Mouse (Mus musculus) myocyte (in vitro differentiated cells): ENCODE data around the gene M6pr. TPM values are rescaled to one million over a fixed set of nuclear protein-coding genes. Genes with fewer than 3 reads are reported as not detected.

Source experiments
- H3K27me3 ChIP-seq: one replicate; pipeline ENCODE4 v1.6.1; 2011; ENCODE audit not compliant: control insufficient read depth, insufficient read depth, insufficient read length
- H3K36me3 ChIP-seq: one replicate; pipeline ENCODE4 v1.6.1; 2011; ENCODE audit not compliant: control insufficient read depth, insufficient read depth
- H3K4me2 ChIP-seq: one replicate; pipeline ENCODE4 v1.6.1; 2011; ENCODE audit warnings: low read depth, control low read depth
- H3K4me3 ChIP-seq: one replicate; pipeline ENCODE4 v1.5.1; 2011; ENCODE audit warnings: mild to moderate bottlenecking, control low read depth, moderate library complexity
- H3K79me2 ChIP-seq: one replicate; pipeline ENCODE4 v1.6.1; 2011; ENCODE audit not compliant: control insufficient read depth, insufficient read depth
- H3ac ChIP-seq: one replicate; pipeline ENCODE4 v1.6.1; 2011; ENCODE audit not compliant: control insufficient read depth, insufficient read length
- CEBPB ChIP-seq: IDR thresholded peaks from 2 replicates; pipeline ENCODE4 v1.6.1; 2011; ENCODE audit warnings: mild to moderate bottlenecking, moderate library complexity; ENCODE audit not compliant: poor library complexity, insufficient read depth, severe bottlenecking
- E2F4 ChIP-seq: IDR thresholded peaks from one replicate; pipeline ENCODE4 v1.6.1; 2011; ENCODE audit warnings: mild to moderate bottlenecking, control low read depth, moderate library complexity; ENCODE audit not compliant: insufficient read depth
- MAX ChIP-seq: IDR thresholded peaks from one replicate; pipeline ENCODE4 v1.6.1; 2011; ENCODE audit warnings: low read depth, mild to moderate bottlenecking, control low read depth
- MYOD1 ChIP-seq, 3 experiments: IDR thresholded peaks; one replicate each; pipeline ENCODE4 v1.6.1; 2011; ENCODE audit warnings: control low read depth in 2 of 3, low read depth in 2 of 3, mild to moderate bottlenecking in 2 of 3, moderate library complexity in 1 of 3; ENCODE audit not compliant: insufficient read length in 2 of 3, control insufficient read depth in 1 of 3
- MYOG ChIP-seq, 3 experiments: IDR thresholded peaks; one replicate each; pipeline ENCODE4 v1.6.1; 2011; ENCODE audit warnings: control low read depth in 2 of 3, low read depth in 2 of 3, mild to moderate bottlenecking in 2 of 3; ENCODE audit not compliant: insufficient read length in 2 of 3, control insufficient read depth in 1 of 3, insufficient read depth in 1 of 3
- POLR2A ChIP-seq: IDR thresholded peaks from one replicate; pipeline ENCODE4 v1.6.1; 2011; ENCODE audit warnings: low read depth, mild to moderate bottlenecking, control low read depth, moderate library complexity; ENCODE audit not compliant: insufficient read length
- POLR2AphosphoS2 ChIP-seq: IDR thresholded peaks from one replicate; pipeline ENCODE4 v1.6.1; 2011; ENCODE audit warnings: low read depth, control low read depth; ENCODE audit not compliant: insufficient read length
- REST ChIP-seq: IDR thresholded peaks from one replicate; pipeline ENCODE4 v1.6.1; 2011; ENCODE audit warnings: mild to moderate bottlenecking, control low read depth, moderate library complexity; ENCODE audit not compliant: insufficient read depth, insufficient read length
- SRF ChIP-seq: IDR thresholded peaks from one replicate; pipeline ENCODE4 v1.6.1; 2011; ENCODE audit warnings: low read depth; ENCODE audit not compliant: control insufficient read depth, insufficient read length
- TCF12 ChIP-seq: IDR thresholded peaks from one replicate; pipeline ENCODE4 v1.6.1; 2011; ENCODE audit warnings: mild to moderate bottlenecking, control low read depth; ENCODE audit not compliant: poor library complexity, insufficient read depth, severe bottlenecking
- TCF3 ChIP-seq: IDR thresholded peaks from one replicate; pipeline ENCODE4 v1.6.1; 2011; ENCODE audit warnings: low read depth, control low read depth; ENCODE audit not compliant: insufficient read length
- USF1 ChIP-seq: IDR thresholded peaks from one replicate; pipeline ENCODE4 v1.6.1; 2011; ENCODE audit warnings: low read depth, mild to moderate bottlenecking, control low read depth, moderate library complexity
- polyA plus RNA-seq: library from polyadenylated mRNA; unstranded; fragments of >200 nt; fragmentation: generic; extraction: Trizol; gene quantifications from one replicate; pipeline ENCODE4 v1.2.1, GENCODE M21; 2012; ENCODE audit warnings: missing spikeins

The M6pr gene
- polyA plus RNA-seq = 58.8 TPM

GRCm38 (mm10) chr6:122308505-122309393 lies at the start of gene M6pr:
TSS of gene M6pr (plus strand) at chr6:122308720.
- Histone ChIP-seq H3ac (peak within 1 kb of the TSS; percentile 90), H3K79me2 (peaks cover 34% of the 10 kb centered on the region), H3K36me3 (peaks cover 21% of the 10 kb centered on the region), H3K4me3 (peak within 1 kb of the TSS; percentile 85), H3K4me2 (peak within 1 kb of the TSS; percentile 95), H3K27me3 (no peaks in the 10 kb centered on the region)
- TF ChIP-seq USF1 (peak; percentile 30), TCF12 (no peak), POLR2AphosphoS2 (peak; percentile 29), MYOG (IDR thresholded peaks at IDR 0.05; ENCODE audit: control insufficient read depth in 1 of 3, insufficient read depth in 1 of 3, insufficient read length in 2 of 3, low read depth in 2 of 3) (peak in 1 of 3 experiments; percentile 47), POLR2A (peak; percentile 54)

- no peak for TF ChIP-seq MYOD1 (IDR thresholded peaks at IDR 0.05; ENCODE audit: control insufficient read depth in 1 of 3, insufficient read length in 2 of 3, low read depth in 2 of 3)
- no peak for TF ChIP-seq SRF
- TF ChIP-seq E2F4 = no peak
- no peak for TF ChIP-seq MAX
- TF ChIP-seq CEBPB = no peak
- TF ChIP-seq POLR2AphosphoS2 = no peak
- Histone ChIP-seq H3K4me3 (no peak overlapping the region), H3ac (no peak overlapping the region), H3K79me2 (no peaks in the 10 kb centered on the region), H3K27me3 (no peaks in the 10 kb centered on the region), H3K4me2 (no peak overlapping the region), H3K36me3 (no peaks in the 10 kb centered on the region)
Measured at GRCm38 (mm10) chr6:122262543-122262942, 46.0 kb upstream of the M6pr start.

- TF ChIP-seq CEBPB (no peak), POLR2AphosphoS2 (no peak), TCF3 (no peak), MAX (no peak), MYOG (IDR thresholded peaks at IDR 0.05; ENCODE audit: control insufficient read depth in 1 of 3, insufficient read depth in 1 of 3, insufficient read length in 2 of 3, low read depth in 2 of 3) (no peak), MYOD1 (IDR thresholded peaks at IDR 0.05; ENCODE audit: control insufficient read depth in 1 of 3, insufficient read length in 2 of 3, low read depth in 2 of 3) (no peak), E2F4 (no peak), SRF (no peak)
- no peaks in the 10 kb centered on the region for H3K36me3 ChIP-seq
- no peak overlapping the region for H3ac ChIP-seq
- no peak overlapping the region for H3K4me2 ChIP-seq
- no peaks in the 10 kb centered on the region for H3K79me2 ChIP-seq
- H3K4me3 ChIP-seq = no peak overlapping the region
- no peaks in the 10 kb centered on the region for H3K27me3 ChIP-seq
Measured at GRCm38 (mm10) chr6:122268561-122268960, 40.0 kb upstream of the M6pr start.

- H3K27me3 ChIP-seq = no peaks in the 10 kb centered on the region
- no peak for TF ChIP-seq TCF12
- TF ChIP-seq E2F4 = no peak
- TF ChIP-seq REST = no peak
- no peak for TF ChIP-seq USF1
- no peak overlapping the region for H3ac ChIP-seq
- H3K36me3 ChIP-seq = no peaks in the 10 kb centered on the region
- no peaks in the 10 kb centered on the region for H3K79me2 ChIP-seq
- no peak overlapping the region for H3K4me3 ChIP-seq
- H3K4me2 ChIP-seq = no peak overlapping the region
Measured at GRCm38 (mm10) chr6:122269170-122269569, 39.4 kb upstream of the M6pr start.

GRCm38 (mm10) chr6:122270152-122270551 lies 38.4 kb upstream of the M6pr start:
- Histone ChIP-seq H3K4me3 (no peak overlapping the region), H3K36me3 (no peaks in the 10 kb centered on the region), H3K79me2 (no peaks in the 10 kb centered on the region), H3ac (no peak overlapping the region), H3K4me2 (no peak overlapping the region), H3K27me3 (no peaks in the 10 kb centered on the region)
- TF ChIP-seq MYOD1 (IDR thresholded peaks at IDR 0.05; ENCODE audit: control insufficient read depth in 1 of 3, insufficient read length in 2 of 3, low read depth in 2 of 3) (no peak), MAX (no peak), POLR2A (no peak), CEBPB (no peak), MYOG (IDR thresholded peaks at IDR 0.05; ENCODE audit: control insufficient read depth in 1 of 3, insufficient read depth in 1 of 3, insufficient read length in 2 of 3, low read depth in 2 of 3) (no peak), TCF3 (no peak), E2F4 (no peak), USF1 (no peak), REST (no peak), SRF (no peak), TCF12 (no peak), POLR2AphosphoS2 (no peak)
